Mouse (Mus musculus) stomach, embryonic 14.5 days (tissue): ENCODE measurements around the gene Gm20388. TPM values are rescaled to one million over a fixed set of nuclear protein-coding genes. Genes with fewer than 3 reads are reported as not detected.

Experiments
- ATAC-seq: fragments of 200-750 bp; cut with Nextera tagmentation; 2 replicates; pipeline ENCODE4 v1.8.0; 2017; ENCODE audit warnings: low read depth, moderate TSS enrichment; ENCODE audit not compliant: insufficient number of reproducible peaks, insufficient read depth, low FRiP score
- H3K27ac ChIP-seq: fragments of 300-500 bp; sonication (generic); 2 replicates; pipeline ENCODE4 v1.5.1; 2014; ENCODE audit warnings: mild to moderate bottlenecking, low read length, moderate library complexity, mixed read lengths
- H3K27me3 ChIP-seq: fragments of 300-500 bp; sonication (generic); 2 replicates; pipeline ENCODE4 v1.6.1; 2014; ENCODE audit warnings: low read length, control low read depth, mixed read lengths; ENCODE audit not compliant: control insufficient read depth, insufficient read depth
- H3K36me3 ChIP-seq: fragments of 300-500 bp; sonication (generic); 2 replicates; pipeline ENCODE4 v1.6.1; 2014; ENCODE audit warnings: mild to moderate bottlenecking, control low read depth, low read length, moderate library complexity, mixed read lengths; ENCODE audit not compliant: control insufficient read depth, insufficient read depth
- H3K4me1 ChIP-seq: fragments of 300-500 bp; sonication (generic); 2 replicates; pipeline ENCODE4 v1.6.1; 2014; ENCODE audit warnings: low read length, control low read depth, mixed read lengths; ENCODE audit not compliant: control insufficient read depth, insufficient read depth
- H3K4me2 ChIP-seq: fragments of 300-500 bp; sonication (generic); replicated peaks from 2 replicates; pipeline ENCODE4 v1.6.1; 2014; ENCODE audit warnings: low read depth, low read length, control low read depth
- H3K4me3 ChIP-seq: fragments of 300-500 bp; sonication (generic); 2 replicates; pipeline ENCODE4 v1.5.1; 2014; ENCODE audit warnings: low read depth, low read length, control low read depth
- H3K9ac ChIP-seq: fragments of 300-500 bp; sonication (generic); replicated peaks from 2 replicates; pipeline ENCODE4 v1.6.1; 2014; ENCODE audit warnings: low read depth, mild to moderate bottlenecking, control low read depth, low read length, moderate library complexity, mixed read lengths
- H3K9me3 ChIP-seq: fragments of 300-500 bp; sonication (generic); 2 replicates; pipeline ENCODE4 v1.6.1; 2016; ENCODE audit warnings: low read depth, low read length, control low read depth; ENCODE audit not compliant: control insufficient read depth
- WGBS: fragments of 180-500 bp; shearing (Covaris S2); extraction: QIAGEN DNeasy Blood & Tissue Kit; methylation state at CpG from one replicate; pipeline ENCODE4 v1.1.7; 2014; 5-methylcytosine and 5-hydroxymethylcytosine counted together
- polyA plus RNA-seq: library from polyadenylated mRNA; unstranded; fragments of >200 nt; fragmentation: Nextera tagmentation; extraction: Ambion mirVana; gene quantifications from 2 replicates; pipeline ENCODE4 v1.2.1, GENCODE M21; 2014

Gene Gm20388
- polyA plus RNA-seq, 1 experiment from 2014 or later: 11.4 TPM

DNA sequence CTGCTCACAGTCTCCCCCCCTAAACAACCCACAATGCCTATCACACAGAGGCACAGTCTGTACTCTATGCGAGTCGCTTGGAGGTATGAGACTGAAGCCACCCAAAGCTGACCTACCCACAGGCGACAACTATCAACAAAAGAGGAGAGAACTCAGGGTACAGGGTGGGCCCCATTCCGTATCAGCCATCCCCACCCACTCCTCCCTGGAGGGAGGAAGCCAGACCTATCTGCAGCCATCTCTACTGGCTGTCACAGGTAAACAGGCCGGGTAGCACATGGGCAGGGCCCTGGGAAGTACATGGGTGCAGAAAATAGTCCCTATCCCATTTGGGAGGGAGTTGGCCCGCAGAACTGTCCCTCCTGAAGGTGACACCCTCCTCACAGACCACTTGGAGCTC lies 2614.4 kb downstream of the Gm20388 start:
- Histone ChIP-seq H3K9me3 (no peaks in the 10 kb centered on the region), H3K36me3 (no peaks in the 10 kb centered on the region), H3K27me3 (no peaks in the 10 kb centered on the region), H3K4me2 (no peak overlapping the region), H3K27ac (no peak overlapping the region), H3K9ac (no peak overlapping the region), H3K4me3 (no peak overlapping the region), H3K4me1 (peaks cover 42% of the 10 kb centered on the region)
- WGBS: 60% methylated on average over 6 of the region's 6 CpGs
- 0 out of 2 replicates have a peak, but pooled peaks have one; percentile 28 for ATAC-seq

DNA sequence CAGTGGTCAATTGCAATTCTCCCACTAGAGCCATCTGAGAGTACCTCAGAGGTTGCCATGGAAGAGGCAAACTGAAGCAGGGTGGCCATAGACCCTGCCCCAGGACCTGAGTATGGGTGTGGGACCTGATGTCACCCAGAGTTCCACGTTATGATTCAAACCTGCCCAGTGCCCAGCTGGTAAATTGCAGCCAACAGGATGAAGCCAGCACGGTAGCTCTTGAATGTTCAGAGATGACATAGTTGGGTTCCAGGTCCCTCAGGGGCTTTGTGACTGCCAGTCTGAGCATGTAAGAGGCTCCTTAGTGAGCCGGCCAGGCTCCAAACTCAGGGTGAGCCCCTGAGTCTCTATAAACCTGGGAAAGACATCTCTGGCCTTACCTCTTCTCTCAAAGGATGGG lies 2615.4 kb downstream of the Gm20388 start:
- no peak overlapping the region for H3K4me2 ChIP-seq
- H3K36me3 ChIP-seq: no peaks in the 10 kb centered on the region
- no peak overlapping the region for H3K27ac ChIP-seq
- ATAC-seq: no peak
- no peak overlapping the region for H3K4me3 ChIP-seq
- H3K9me3 ChIP-seq: no peaks in the 10 kb centered on the region
- no peak overlapping the region for H3K9ac ChIP-seq
- no peaks in the 10 kb centered on the region for H3K27me3 ChIP-seq
- peaks cover 42% of the 10 kb centered on the region for H3K4me1 ChIP-seq
- 57% methylated on average over 3 of the region's 3 CpGs for WGBS

DNA sequence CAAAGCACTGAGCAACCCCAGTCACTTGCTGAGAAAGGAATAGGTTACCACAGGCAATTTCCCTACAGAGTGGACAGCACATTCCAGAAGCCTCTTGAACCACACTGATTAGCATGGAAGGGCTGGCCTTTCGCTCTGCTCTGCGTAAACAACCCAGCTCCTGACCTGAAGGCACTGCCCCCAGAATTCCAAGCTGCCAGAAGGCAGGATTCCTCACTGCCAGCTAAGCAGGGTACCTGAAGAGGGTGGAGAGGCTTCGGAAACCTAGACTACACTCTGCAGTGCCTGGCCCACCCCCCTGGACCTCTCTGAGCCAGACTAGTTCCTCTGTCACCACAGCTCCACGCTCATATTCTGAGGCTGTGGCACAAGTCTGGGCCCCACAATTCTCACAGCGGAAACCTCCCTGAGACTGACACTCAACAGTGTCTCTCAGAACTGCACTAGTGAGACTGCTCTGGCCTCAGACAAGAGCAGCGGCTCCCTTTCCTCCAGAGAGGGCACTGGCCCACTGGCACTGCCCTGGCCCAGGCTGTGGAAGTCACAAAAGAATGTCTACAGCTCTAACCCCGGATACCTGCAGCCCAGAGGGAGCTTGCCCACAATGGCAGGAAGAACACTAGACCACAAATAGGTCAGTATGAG lies 2616.0 kb downstream of the Gm20388 start:
- no peak for ATAC-seq
- Histone ChIP-seq H3K4me1 (peaks cover 42% of the 10 kb centered on the region), H3K27ac (peak overlapping the region; percentile 33; the same call in 1 of the 2 replicates), H3K27me3 (no peaks in the 10 kb centered on the region), H3K4me3 (no peak overlapping the region), H3K36me3 (no peaks in the 10 kb centered on the region), H3K9me3 (no peaks in the 10 kb centered on the region), H3K4me2 (no peak overlapping the region), H3K9ac (no peak overlapping the region)
- WGBS: 44% methylated on average over 7 of the region's 7 CpGs

DNA sequence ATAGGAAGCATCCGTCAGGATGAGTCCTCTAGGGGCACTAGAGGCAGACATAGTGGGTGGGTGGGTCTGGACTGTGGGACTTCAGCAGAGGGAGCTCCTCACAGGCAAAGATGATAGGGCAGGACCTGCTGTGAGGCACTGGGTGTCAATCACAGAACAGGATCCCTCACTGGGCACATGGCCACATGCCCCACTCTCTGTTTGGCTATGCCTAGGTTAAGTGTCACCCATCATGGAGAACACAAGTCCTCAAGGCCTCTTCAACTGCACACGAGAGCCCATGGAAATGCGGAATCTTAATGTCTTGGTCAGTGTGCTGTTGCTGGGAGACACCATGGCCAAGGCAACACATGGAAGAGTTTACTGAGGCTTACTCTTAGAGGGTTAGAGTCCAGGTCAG lies 2617.3 kb downstream of the Gm20388 start:
- no peak overlapping the region for H3K9ac ChIP-seq
- peaks cover 39% of the 10 kb centered on the region for H3K4me1 ChIP-seq
- no peak overlapping the region for H3K4me2 ChIP-seq
- no peaks in the 10 kb centered on the region for H3K27me3 ChIP-seq
- no peak overlapping the region for H3K27ac ChIP-seq
- no peaks in the 10 kb centered on the region for H3K9me3 ChIP-seq
- H3K4me3 ChIP-seq: no peak overlapping the region
- WGBS: 93% methylated on average over 3 of the region's 3 CpGs
- H3K36me3 ChIP-seq: no peaks in the 10 kb centered on the region
- no peak for ATAC-seq

DNA sequence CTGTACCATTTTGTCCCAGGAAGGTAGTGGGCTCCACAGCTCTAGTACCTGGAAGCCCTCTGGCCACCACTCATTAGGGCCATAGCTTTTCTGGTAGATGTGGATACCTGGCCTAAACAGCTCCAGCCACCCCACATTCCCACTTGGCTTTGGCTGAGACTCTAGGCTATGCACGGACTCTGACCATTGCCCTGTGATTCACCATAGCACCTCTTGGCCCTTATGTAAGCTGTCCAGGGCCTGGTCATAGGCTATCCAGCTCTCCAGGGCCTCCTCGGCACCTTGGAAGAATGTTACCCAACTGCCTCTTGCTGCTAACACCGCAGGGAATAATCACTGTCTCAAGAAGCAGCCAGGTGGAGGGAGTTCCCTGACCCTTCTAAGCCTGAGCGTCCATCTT lies 2618.5 kb downstream of the Gm20388 start:
- H3K27me3 ChIP-seq: no peaks in the 10 kb centered on the region
- no peaks in the 10 kb centered on the region for H3K9me3 ChIP-seq
- no peak overlapping the region for H3K27ac ChIP-seq
- no peak overlapping the region for H3K4me2 ChIP-seq
- 87% methylated on average over 4 of the region's 4 CpGs for WGBS
- no peak overlapping the region for H3K9ac ChIP-seq
- peaks cover 27% of the 10 kb centered on the region for H3K4me1 ChIP-seq
- no peak for ATAC-seq
- no peaks in the 10 kb centered on the region for H3K36me3 ChIP-seq
- no peak overlapping the region for H3K4me3 ChIP-seq

DNA sequence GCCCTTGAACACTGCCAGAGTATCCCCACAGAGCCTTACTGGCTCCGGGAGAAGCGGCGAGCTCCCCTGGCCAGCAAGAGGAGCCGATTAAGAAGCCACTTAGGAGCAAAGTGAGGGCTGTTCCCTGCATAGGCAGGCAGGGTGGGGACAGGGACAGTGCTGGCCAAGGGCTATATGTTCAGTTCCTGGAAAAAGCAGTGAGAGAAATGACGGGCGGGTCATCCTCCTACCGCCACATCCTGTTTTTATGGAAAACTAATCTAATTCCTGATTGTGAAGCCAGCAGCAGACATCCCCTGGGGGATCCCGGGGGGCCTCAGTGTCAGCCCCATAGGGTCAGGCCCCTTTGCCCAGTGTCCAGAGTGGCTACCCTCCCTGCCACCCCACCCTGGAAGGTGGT lies 2620.7 kb downstream of the Gm20388 start:
- ATAC-seq: no peak
- 83% methylated on average over 8 of the region's 8 CpGs for WGBS

DNA sequence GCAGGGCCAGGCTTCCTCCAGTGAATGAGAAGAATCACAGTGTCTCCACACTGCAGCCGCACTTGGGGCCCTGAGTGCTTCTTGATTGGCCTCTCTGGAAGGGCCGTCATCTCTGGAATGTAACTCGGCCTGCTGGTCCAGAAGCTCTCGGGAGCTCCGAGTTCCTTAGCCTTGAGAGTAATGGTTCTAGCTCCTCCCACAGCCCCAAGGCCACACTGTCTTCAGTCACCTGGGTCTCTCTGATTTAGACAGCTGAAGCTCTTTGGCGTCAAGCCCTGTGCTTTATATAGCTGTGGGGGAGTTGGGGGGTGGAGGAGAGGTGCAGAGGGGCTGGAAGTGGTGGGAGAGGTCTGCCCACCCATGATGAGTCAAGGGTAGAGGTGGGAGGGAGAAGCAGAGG lies 2626.4 kb downstream of the Gm20388 start:
- H3K4me2 ChIP-seq: peak overlapping the region; percentile 17; the same call in 1 of the 2 replicates

More for the DNA sequence above, 2620.7 kb downstream of the Gm20388 start:
- Histone ChIP-seq H3K9ac (no peak overlapping the region), H3K27me3 (no peaks in the 10 kb centered on the region), H3K27ac (no peak overlapping the region; the same call in 1 of the 2 replicates), H3K36me3 (no peaks in the 10 kb centered on the region), H3K9me3 (no peaks in the 10 kb centered on the region), H3K4me1 (peaks cover 14% of the 10 kb centered on the region; the same call in 1 of the 2 replicates), H3K4me3 (no peak overlapping the region), H3K4me2 (no peak overlapping the region)

DNA sequence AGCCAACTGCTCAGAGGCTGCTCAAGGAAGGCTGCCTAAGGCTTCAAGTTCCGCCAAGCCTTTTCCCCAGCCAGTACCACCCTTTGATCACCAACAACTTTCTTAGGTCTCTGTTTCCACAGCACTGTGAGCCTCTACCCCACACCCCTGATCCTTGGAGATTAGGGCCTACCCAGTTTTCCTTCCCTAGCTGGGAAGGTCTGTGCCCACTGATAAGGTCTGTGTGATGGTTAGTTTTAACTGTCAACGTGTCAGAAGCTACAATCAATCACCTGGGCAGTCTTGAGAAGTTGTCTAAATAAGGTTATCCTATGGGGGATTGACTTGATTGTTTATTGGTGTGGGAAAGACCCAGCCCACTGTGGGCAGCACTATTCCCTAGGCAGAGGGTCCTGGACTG lies 2627.2 kb downstream of the Gm20388 start:
- Histone ChIP-seq H3K27me3 (no peaks in the 10 kb centered on the region), H3K9ac (no peak overlapping the region), H3K4me3 (no peak overlapping the region), H3K4me2 (no peak overlapping the region), H3K4me1 (peaks cover 15% of the 10 kb centered on the region), H3K27ac (peak overlapping the region; percentile 85), H3K9me3 (no peaks in the 10 kb centered on the region), H3K36me3 (no peaks in the 10 kb centered on the region)
- ATAC-seq: peak; percentile 5; the same call in 1 of the 2 replicates
- WGBS: 64% methylated on average over 2 of the region's 2 CpGs

More for the DNA sequence above, 2626.4 kb downstream of the Gm20388 start:
- Histone ChIP-seq H3K4me1 (peaks cover 15% of the 10 kb centered on the region), H3K27me3 (no peaks in the 10 kb centered on the region), H3K27ac (peak overlapping the region; percentile 85), H3K9ac (no peak overlapping the region), H3K9me3 (no peaks in the 10 kb centered on the region), H3K36me3 (no peaks in the 10 kb centered on the region), H3K4me3 (no peak overlapping the region)
- WGBS: 6% methylated on average over 6 of the region's 6 CpGs
- ATAC-seq: peak; percentile 75
